Mouse (Mus musculus) embryonic facial prominence, embryonic 12.5 days (tissue): Measurements from ENCODE around the gene Amigo3. TPM values are rescaled to one million over a fixed set of nuclear protein-coding genes. Genes with fewer than 3 reads are reported as not detected.
"Not testable (repeated sequence)": the region's sequence is repeated elsewhere in the genome, so short reads cannot be mapped to it uniquely, and the experiment has no call there.

Experiments
- ATAC-seq: fragments of 200-750 bp; cut with Nextera tagmentation; 2 replicates; pipeline ENCODE4 v1.8.0; 2017; ENCODE audit not compliant: insufficient number of reproducible peaks, insufficient read depth, low FRiP score, low TSS enrichment
- H3K27ac ChIP-seq: fragments of 300-500 bp; sonication (generic); 2 replicates; pipeline ENCODE4 v1.5.1; 2016; ENCODE audit warnings: mild to moderate bottlenecking
- H3K27me3 ChIP-seq: fragments of 300-500 bp; sonication (generic); 2 replicates; pipeline ENCODE4 v1.6.1; 2016; ENCODE audit warnings: mild to moderate bottlenecking, moderate library complexity
- H3K36me3 ChIP-seq: fragments of 300-500 bp; sonication (generic); 2 replicates; pipeline ENCODE4 v1.6.1; 2016; ENCODE audit warnings: mild to moderate bottlenecking
- H3K4me1 ChIP-seq: fragments of 300-500 bp; sonication (generic); 2 replicates; pipeline ENCODE4 v1.6.1; 2016
- H3K4me2 ChIP-seq: fragments of 300-500 bp; sonication (generic); replicated peaks from 2 replicates; pipeline ENCODE4 v1.6.1; 2016; ENCODE audit warnings: mild to moderate bottlenecking, moderate library complexity
- H3K4me3 ChIP-seq: fragments of 300-500 bp; sonication (generic); 2 replicates; pipeline ENCODE4 v1.5.1; 2016; ENCODE audit warnings: mild to moderate bottlenecking
- H3K9ac ChIP-seq: fragments of 300-500 bp; sonication (generic); 2 replicates; pipeline ENCODE4 v1.6.1; 2016; ENCODE audit warnings: mild to moderate bottlenecking, moderate library complexity
- H3K9me3 ChIP-seq: fragments of 300-500 bp; sonication (generic); 2 replicates; pipeline ENCODE4 v1.6.1; 2016; ENCODE audit warnings: mild to moderate bottlenecking, moderate library complexity
- WGBS: fragments of 180-500 bp; shearing (Covaris S2); methylation state at CpG from one replicate; pipeline ENCODE4 v1.1.7; 2016; 5-methylcytosine and 5-hydroxymethylcytosine counted together
- polyA plus RNA-seq: library from polyadenylated mRNA; unstranded; fragments of >200 nt; fragmentation: Nextera tagmentation; extraction: Ambion mirVana; gene quantifications from 2 replicates; pipeline ENCODE4 v1.2.1, GENCODE M21; 2016

The Amigo3 gene
- 3.1 and 4.2 TPM in 2 replicates for polyA plus RNA-seq

GRCm38 (mm10) chr9:108052885-108053664 lies at the start of gene Amigo3:
Gene Amigo3, plus strand, starts transcription at chr9:108053159.
- Histone ChIP-seq H3K9me3 (no peaks in the 10 kb centered on the region), H3K4me2 (peak within 1 kb of the TSS; percentile 36), H3K4me3 (0 out of 2 replicates have a peak within 1 kb of the TSS, but pooled peaks have one; percentile 7), H3K9ac (0 out of 2 replicates have a peak within 1 kb of the TSS, but pooled peaks have one; percentile 2), H3K36me3 (peaks cover 63% of the 10 kb centered on the region), H3K27me3 (no peaks in the 10 kb centered on the region), H3K4me1 (peaks cover 26% of the 10 kb centered on the region), H3K27ac (peak within 1 kb of the TSS; percentile 70)
- ATAC-seq, result peak; percentile 52
- WGBS, result 55% methylated on average over 20 of the region's 20 CpGs

GRCm38 (mm10) chr9:108003531-108003890 lies 49.4 kb upstream of the Amigo3 start:
- WGBS, result 10% methylated on average over 8 of the region's 8 CpGs
- ATAC-seq, result no peak
- peaks cover 20% of the 10 kb centered on the region for H3K4me1 ChIP-seq

GRCm38 (mm10) chr9:108008041-108008440 lies 44.9 kb upstream of the Amigo3 start:
- Histone ChIP-seq H3K9ac (no peak overlapping the region), H3K4me1 (peaks cover 18% of the 10 kb centered on the region), H3K36me3 (peaks cover 7% of the 10 kb centered on the region), H3K4me3 (no peak overlapping the region), H3K9me3 (no peaks in the 10 kb centered on the region), H3K27me3 (no peaks in the 10 kb centered on the region), H3K27ac (no peak overlapping the region), H3K4me2 (no peak overlapping the region)
- 88% methylated on average over 5 of the region's 5 CpGs for WGBS
- no peak for ATAC-seq

More at GRCm38 (mm10) chr9:108003531-108003890, 49.4 kb upstream of the Amigo3 start:
- H3K9ac ChIP-seq, result peak overlapping the region; percentile 90
- no peaks in the 10 kb centered on the region for H3K9me3 ChIP-seq
- H3K27me3 ChIP-seq, result no peaks in the 10 kb centered on the region
- H3K4me2 ChIP-seq, result peak overlapping the region; percentile 84
- H3K36me3 ChIP-seq, result no peaks in the 10 kb centered on the region
- H3K4me3 ChIP-seq, result peak overlapping the region; percentile 82
- peak overlapping the region; percentile 94 for H3K27ac ChIP-seq

DNA sequence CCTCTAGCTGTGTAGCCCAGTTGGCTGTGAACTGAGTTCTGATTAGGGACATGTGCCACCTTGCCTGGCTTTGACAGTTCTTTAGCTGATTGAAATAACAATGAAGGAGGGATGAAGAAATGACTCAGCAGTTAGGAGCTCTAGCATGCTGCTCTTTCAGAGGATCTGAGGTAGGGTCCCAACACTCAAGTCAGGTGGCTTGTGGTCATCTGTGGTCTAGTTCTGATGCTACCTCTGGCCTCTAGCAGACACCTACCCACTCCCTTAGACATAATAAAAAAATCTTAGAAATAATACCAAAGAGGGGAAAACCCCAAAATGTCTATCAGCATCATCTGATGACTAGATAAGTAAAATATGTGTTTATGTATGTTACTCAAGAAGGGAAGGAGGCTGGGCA lies 42.6 kb upstream of the Amigo3 start:
- H3K4me3 ChIP-seq, result no peak overlapping the region
- H3K36me3 ChIP-seq, result peaks cover 10% of the 10 kb centered on the region
- no peak overlapping the region for H3K4me2 ChIP-seq
- H3K9me3 ChIP-seq, result no peaks in the 10 kb centered on the region
- no peak overlapping the region for H3K9ac ChIP-seq
- H3K27me3 ChIP-seq, result no peaks in the 10 kb centered on the region
- no peak overlapping the region for H3K27ac ChIP-seq
- no peaks in the 10 kb centered on the region for H3K4me1 ChIP-seq
- no peak for ATAC-seq

GRCm38 (mm10) chr9:108013577-108013976 lies 39.4 kb upstream of the Amigo3 start:
- H3K9me3 ChIP-seq, H3K27ac ChIP-seq, H3K4me3 ChIP-seq, H3K4me2 ChIP-seq, H3K9ac ChIP-seq, ATAC-seq, H3K4me1 ChIP-seq, H3K27me3 ChIP-seq: not testable (repeated sequence)
- H3K36me3 ChIP-seq, result peaks cover 21% of the 10 kb centered on the region
- 93% methylated on average over 2 of the region's 2 CpGs for WGBS

- Histone ChIP-seq H3K27me3 (no peaks in the 10 kb centered on the region), H3K36me3 (peaks cover 21% of the 10 kb centered on the region), H3K9me3 (no peaks in the 10 kb centered on the region), H3K4me2 (no peak overlapping the region), H3K4me1 (no peaks in the 10 kb centered on the region), H3K27ac (no peak overlapping the region), H3K9ac (no peak overlapping the region), H3K4me3 (no peak overlapping the region)
- WGBS, result 80% methylated on average over 3 of the region's 3 CpGs
- no peak for ATAC-seq
Measured at GRCm38 (mm10) chr9:108017127-108017526, 35.8 kb upstream of the Amigo3 start.

- Histone ChIP-seq H3K36me3 (peaks cover 26% of the 10 kb centered on the region), H3K9ac (no peak overlapping the region), H3K9me3 (no peaks in the 10 kb centered on the region), H3K27me3 (no peaks in the 10 kb centered on the region), H3K4me3 (no peak overlapping the region), H3K4me2 (no peak overlapping the region), H3K4me1 (no peaks in the 10 kb centered on the region), H3K27ac (no peak overlapping the region)
- ATAC-seq, result no peak
- WGBS, result 89% methylated on average over 1 of the region's 1 CpGs
Measured at GRCm38 (mm10) chr9:108020741-108021140, 32.2 kb upstream of the Amigo3 start.

- H3K36me3 ChIP-seq, result peaks cover 39% of the 10 kb centered on the region
Measured at GRCm38 (mm10) chr9:108023216-108023615, 29.7 kb upstream of the Amigo3 start.

DNA sequence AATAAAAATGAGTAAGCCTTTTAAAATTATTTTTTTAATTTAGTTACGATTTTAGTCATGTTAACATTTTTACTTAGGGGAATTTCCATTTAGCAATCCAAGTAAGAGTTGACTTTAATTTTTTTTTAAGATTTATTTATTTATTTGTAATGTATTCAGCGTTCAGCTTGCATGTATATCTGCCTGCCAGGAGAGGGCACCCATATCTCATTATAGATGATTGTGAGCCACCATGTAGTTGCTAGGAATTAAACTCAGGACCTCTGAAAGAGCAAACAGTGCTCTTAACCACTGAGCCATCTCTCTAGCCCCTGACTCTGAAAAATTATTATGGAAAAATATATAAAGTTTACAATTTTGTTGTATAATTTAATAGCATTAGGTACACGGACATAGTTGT lies 26.4 kb upstream of the Amigo3 start:
- H3K27ac ChIP-seq, result no peak overlapping the region
- ATAC-seq, result no peak
- H3K4me2 ChIP-seq, result no peak overlapping the region
- H3K9me3 ChIP-seq, result no peaks in the 10 kb centered on the region
- H3K9ac ChIP-seq, result no peak overlapping the region
- H3K36me3 ChIP-seq, result peaks cover 57% of the 10 kb centered on the region
- WGBS, result 85% methylated on average over 3 of the region's 3 CpGs
- no peak overlapping the region for H3K4me3 ChIP-seq
- H3K27me3 ChIP-seq, result no peaks in the 10 kb centered on the region
- no peaks in the 10 kb centered on the region for H3K4me1 ChIP-seq

More at GRCm38 (mm10) chr9:108023216-108023615, 29.7 kb upstream of the Amigo3 start:
- Histone ChIP-seq H3K4me1 (no peaks in the 10 kb centered on the region), H3K9ac (no peak overlapping the region), H3K27me3 (no peaks in the 10 kb centered on the region), H3K4me3 (no peak overlapping the region), H3K27ac (no peak overlapping the region), H3K9me3 (no peaks in the 10 kb centered on the region), H3K4me2 (no peak overlapping the region)
- no peak for ATAC-seq
- WGBS, result 86% methylated on average over 3 of the region's 3 CpGs

GRCm38 (mm10) chr9:108027867-108028266 lies 25.1 kb upstream of the Amigo3 start:
- ATAC-seq, result no peak
- H3K36me3 ChIP-seq, result peaks cover 69% of the 10 kb centered on the region
- 98% methylated on average over 3 of the region's 3 CpGs for WGBS

GRCm38 (mm10) chr9:108032126-108032525 lies 20.8 kb upstream of the Amigo3 start:
- 88% methylated on average over 5 of the region's 5 CpGs for WGBS
- ATAC-seq, result no peak
- peaks cover 70% of the 10 kb centered on the region for H3K36me3 ChIP-seq
- no peaks in the 10 kb centered on the region for H3K9me3 ChIP-seq
- H3K27me3 ChIP-seq, result no peaks in the 10 kb centered on the region
- H3K9ac ChIP-seq, result no peak overlapping the region
- H3K4me1 ChIP-seq, result no peaks in the 10 kb centered on the region
- H3K4me3 ChIP-seq, result no peak overlapping the region
- H3K27ac ChIP-seq, result no peak overlapping the region
- no peak overlapping the region for H3K4me2 ChIP-seq

More at GRCm38 (mm10) chr9:108027867-108028266, 25.1 kb upstream of the Amigo3 start:
- H3K9ac ChIP-seq, result no peak overlapping the region
- H3K4me1 ChIP-seq, result no peaks in the 10 kb centered on the region
- no peaks in the 10 kb centered on the region for H3K9me3 ChIP-seq
- no peaks in the 10 kb centered on the region for H3K27me3 ChIP-seq
- no peak overlapping the region for H3K4me2 ChIP-seq
- no peak overlapping the region for H3K4me3 ChIP-seq
- no peak overlapping the region for H3K27ac ChIP-seq

GRCm38 (mm10) chr9:108035331-108036156 lies 17.4 kb upstream of the Amigo3 start:
- Histone ChIP-seq H3K4me2 (no peak overlapping the region), H3K27ac (no peak overlapping the region), H3K27me3 (no peaks in the 10 kb centered on the region), H3K4me1 (no peaks in the 10 kb centered on the region), H3K36me3 (peaks cover 62% of the 10 kb centered on the region), H3K4me3 (no peak overlapping the region), H3K9ac (no peak overlapping the region), H3K9me3 (no peaks in the 10 kb centered on the region)
- 92% methylated on average over 2 of the region's 2 CpGs for WGBS
- no peak for ATAC-seq
